Mouse (Mus musculus): ENCODE data around the gene Sept14.

The Sept14 gene

GRCm38 (mm10) chr5:129669453-129670035 is 38.8 kb downstream of the Sept14 start:
- peak; percentile 78 for DNase-seq (ENCODE audit: low spot score)

GRCm38 (mm10) chr5:129667851-129668250 is 40.5 kb downstream of the Sept14 start:
- no peak for DNase-seq (ENCODE audit: low spot score)

- no peak for DNase-seq (ENCODE audit: low spot score)
Measured at GRCm38 (mm10) chr5:129666271-129666909, 41.9 kb downstream of the Sept14 start.

- DNase-seq (ENCODE audit: low spot score) = no peak
Measured at GRCm38 (mm10) chr5:129664090-129664489, 44.2 kb downstream of the Sept14 start.

- no peak for DNase-seq (ENCODE audit: low spot score)
Measured at GRCm38 (mm10) chr5:129657931-129658330, 50.4 kb downstream of the Sept14 start.

- no peak for DNase-seq (ENCODE audit: low spot score)
Measured at GRCm38 (mm10) chr5:129657016-129657415, 51.3 kb downstream of the Sept14 start.

GRCm38 (mm10) chr5:129650858-129651257 is 57.5 kb downstream of the Sept14 start:
- DNase-seq (ENCODE audit: low spot score) = no peak

All from urinary bladder, postnatal 25 days (tissue).